Mouse (Mus musculus) MEL (cell line): ENCODE measurements around the gene Nat14. TPM values are rescaled to one million over a fixed set of nuclear protein-coding genes. Genes with fewer than 3 reads are reported as not detected.

ENCODE experiments used
- DNase-seq: peaks from one replicate; pipeline ENCODE4 v3.0.0; 2011; ENCODE audit warnings: low read depth, low spot score
- H3K27ac ChIP-seq: 2 replicates; pipeline ENCODE4 v1.5.1; 2012; ENCODE audit warnings: low read depth, mild to moderate bottlenecking, control low read depth, low read length, moderate library complexity; ENCODE audit not compliant: control insufficient read depth
- H3K27me3 ChIP-seq, 2 experiments: fragments of 150-350 bp in 1 of 2; sonication (generic) in 1 of 2; 2 replicates each; pipeline ENCODE4 v1.6.1; 2012; ENCODE audit warnings: low read length in 2 of 2, mild to moderate bottlenecking in 2 of 2, improper control_type of control experiment in 1 of 2, moderate library complexity in 1 of 2; ENCODE audit not compliant: insufficient read depth in 2 of 2, control insufficient read depth in 1 of 2
- H3K36me3 ChIP-seq, 2 experiments: 2 replicates each; pipeline ENCODE4 v1.6.1; 2012 to 2014; ENCODE audit warnings: low read length in 2 of 2, improper control_type of control experiment in 1 of 2, inconsistent platforms in 1 of 2, mild to moderate bottlenecking in 1 of 2; ENCODE audit not compliant: insufficient read depth in 2 of 2, control insufficient read depth in 1 of 2
- H3K4me1 ChIP-seq, 2 experiments: fragments of 150-350 bp in 1 of 2; sonication (generic) in 1 of 2; 2 replicates each; pipeline ENCODE4 v1.6.1; 2012; ENCODE audit warnings: low read length in 2 of 2, improper control_type of control experiment in 1 of 2, mild to moderate bottlenecking in 1 of 2; ENCODE audit not compliant: insufficient read depth in 2 of 2, control insufficient read depth in 1 of 2
- H3K4me3 ChIP-seq, 2 experiments: fragments of 150-350 bp in 1 of 2; sonication (generic) in 1 of 2; 2 replicates each; pipeline ENCODE4 v1.5.1; 2012; ENCODE audit warnings: low read depth in 2 of 2, low read length in 2 of 2, mild to moderate bottlenecking in 2 of 2, moderate library complexity in 2 of 2, control low read depth in 1 of 2, improper control_type of control experiment in 1 of 2; ENCODE audit not compliant: control insufficient read depth in 1 of 2, insufficient read depth in 1 of 2
- H3K79me2 ChIP-seq: 2 replicates; pipeline ENCODE4 v1.6.1; 2012; ENCODE audit warnings: mild to moderate bottlenecking, low read length, moderate library complexity; ENCODE audit not compliant: control insufficient read depth, poor library complexity, insufficient read depth
- H3K9ac ChIP-seq: 2 replicates; pipeline ENCODE4 v1.6.1; 2012; ENCODE audit warnings: low read depth, mild to moderate bottlenecking, control low read depth, low read length, moderate library complexity; ENCODE audit not compliant: control insufficient read depth, poor library complexity, severe bottlenecking
- H3K9me3 ChIP-seq: fragments of 150-350 bp; sonication (generic); replicated peaks from 2 replicates; pipeline ENCODE4 v1.6.1; 2012; ENCODE audit warnings: mild to moderate bottlenecking, low read length, improper control_type of control experiment, moderate library complexity; ENCODE audit not compliant: insufficient read depth
- CHD1 ChIP-seq: IDR thresholded peaks from 2 replicates; pipeline ENCODE4 v1.6.1; 2012; ENCODE audit warnings: low read depth, mild to moderate bottlenecking, inconsistent platforms, low read length, improper control_type of control experiment
- CHD2 ChIP-seq: IDR thresholded peaks from 2 replicates; pipeline ENCODE4 v1.6.1; 2011; ENCODE audit warnings: low read length, improper control_type of control experiment
- CTCF ChIP-seq, 3 experiments: IDR thresholded peaks in 2 of 3; conservative IDR thresholded peaks in 1 of 3; 2 replicates each; pipeline ENCODE4 v1.5.1; 2011 to 2012; ENCODE audit warnings: low read length in 3 of 3, low read depth in 2 of 3, mild to moderate bottlenecking in 2 of 3, improper control_type of control experiment in 1 of 3, inconsistent platforms in 1 of 3, mixed read lengths in 1 of 3, moderate library complexity in 1 of 3; ENCODE audit not compliant: control insufficient read depth in 1 of 3, insufficient read depth in 1 of 3, poor library complexity in 1 of 3, severe bottlenecking in 1 of 3
- ELF1 ChIP-seq: IDR thresholded peaks from 2 replicates; pipeline ENCODE4 v1.6.1; 2014; ENCODE audit warnings: low read depth, mild to moderate bottlenecking, inconsistent platforms, low read length, improper control_type of control experiment, moderate library complexity
- EP300 ChIP-seq, 2 experiments: IDR thresholded peaks; 2 replicates each; pipeline ENCODE4 v1.6.1; 2011; ENCODE audit warnings: improper control_type of control experiment in 2 of 2, low read length in 2 of 2, low read depth in 1 of 2, mild to moderate bottlenecking in 1 of 2
- ETS1 ChIP-seq: IDR thresholded peaks from 2 replicates; pipeline ENCODE4 v1.6.1; 2012; ENCODE audit warnings: low read depth, mild to moderate bottlenecking, inconsistent platforms, low read length, improper control_type of control experiment, moderate library complexity
- GABPA ChIP-seq: IDR thresholded peaks from 2 replicates; pipeline ENCODE4 v1.6.1; 2012; ENCODE audit warnings: low read depth, mild to moderate bottlenecking, inconsistent platforms, low read length, improper control_type of control experiment, moderate library complexity
- GATA1 ChIP-seq: IDR thresholded peaks from 2 replicates; pipeline ENCODE4 v1.6.1; 2011; ENCODE audit warnings: low read depth, low read length, improper control_type of control experiment
- HCFC1 ChIP-seq: IDR thresholded peaks from 2 replicates; pipeline ENCODE4 v1.6.1; 2012; ENCODE audit warnings: low read depth, mild to moderate bottlenecking, inconsistent platforms, low read length, improper control_type of control experiment, moderate library complexity
- JUND ChIP-seq: IDR thresholded peaks from 2 replicates; pipeline ENCODE4 v1.6.1; 2011; ENCODE audit warnings: low read depth, mild to moderate bottlenecking, improper control_type of control experiment, low read length
- KAT2A ChIP-seq: conservative IDR thresholded peaks from 2 replicates; pipeline ENCODE4 v1.6.1; 2012; ENCODE audit warnings: low read depth, low read length, improper control_type of control experiment, inconsistent platforms
- MAFK ChIP-seq: IDR thresholded peaks from 2 replicates; pipeline ENCODE4 v1.6.1; 2011; ENCODE audit warnings: low read depth, mild to moderate bottlenecking, low read length, improper control_type of control experiment, borderline replicate concordance
- MAX ChIP-seq: IDR thresholded peaks from 2 replicates; pipeline ENCODE4 v1.6.1; 2011; ENCODE audit warnings: low read length, improper control_type of control experiment
- MAZ ChIP-seq: IDR thresholded peaks from 2 replicates; pipeline ENCODE4 v1.6.1; 2012; ENCODE audit warnings: low read depth, mild to moderate bottlenecking, inconsistent platforms, low read length, improper control_type of control experiment
- MEF2A ChIP-seq: IDR thresholded peaks from 2 replicates; pipeline ENCODE4 v1.6.1; 2014; ENCODE audit warnings: low read depth, mild to moderate bottlenecking, inconsistent platforms, low read length, improper control_type of control experiment; ENCODE audit not compliant: poor library complexity, insufficient replicate concordance, severe bottlenecking; ENCODE audit errors: extremely low read depth
- MXI1 ChIP-seq: IDR thresholded peaks from 2 replicates; pipeline ENCODE4 v1.6.1; 2011; ENCODE audit warnings: mild to moderate bottlenecking, low read depth, low read length, improper control_type of control experiment
- MYB ChIP-seq: IDR thresholded peaks from 2 replicates; pipeline ENCODE4 v1.6.1; 2011; ENCODE audit warnings: mild to moderate bottlenecking, low read depth, low read length, improper control_type of control experiment
- MYC ChIP-seq: IDR thresholded peaks from 2 replicates; pipeline ENCODE4 v1.6.1; 2011; ENCODE audit warnings: low read depth, mild to moderate bottlenecking, low read length, improper control_type of control experiment, moderate library complexity
- NELFE ChIP-seq: IDR thresholded peaks from 2 replicates; pipeline ENCODE4 v1.6.1; 2011; ENCODE audit warnings: low read depth, low read length, improper control_type of control experiment
- NRF1 ChIP-seq: IDR thresholded peaks from 2 replicates; pipeline ENCODE4 v1.6.1; 2014; ENCODE audit warnings: low read depth, mild to moderate bottlenecking, inconsistent platforms, low read length, improper control_type of control experiment, moderate library complexity; ENCODE audit not compliant: poor library complexity, insufficient read depth, severe bottlenecking
- POLR2A ChIP-seq, 2 experiments: IDR thresholded peaks; 2 replicates each; pipeline ENCODE4 v1.6.1; 2011 to 2012; ENCODE audit warnings: low read length in 2 of 2, mild to moderate bottlenecking in 2 of 2, control low read depth in 1 of 2, improper control_type of control experiment in 1 of 2, low read depth in 1 of 2, moderate library complexity in 1 of 2; ENCODE audit not compliant: control insufficient read depth in 1 of 2, insufficient read depth in 1 of 2, poor library complexity in 1 of 2
- POLR2AphosphoS2 ChIP-seq: IDR thresholded peaks from 2 replicates; pipeline ENCODE4 v1.6.1; 2011; ENCODE audit warnings: low read length, improper control_type of control experiment
- POLR2AphosphoS5 ChIP-seq: IDR thresholded peaks from 2 replicates; pipeline ENCODE4 v1.6.1; 2012; ENCODE audit warnings: low read depth, borderline replicate concordance, mild to moderate bottlenecking, inconsistent platforms, low read length, moderate library complexity, mixed read lengths
- RAD21 ChIP-seq: IDR thresholded peaks from 2 replicates; pipeline ENCODE4 v1.6.1; 2011; ENCODE audit warnings: mild to moderate bottlenecking, low read depth, low read length, improper control_type of control experiment
- RCOR1 ChIP-seq: IDR thresholded peaks from 2 replicates; pipeline ENCODE4 v1.6.1; 2012; ENCODE audit warnings: low read depth, mild to moderate bottlenecking, inconsistent platforms, low read length, improper control_type of control experiment
- SIN3A ChIP-seq: IDR thresholded peaks from 2 replicates; pipeline ENCODE4 v1.6.1; 2012; ENCODE audit warnings: low read length, improper control_type of control experiment, inconsistent platforms
- SMC3 ChIP-seq: IDR thresholded peaks from 2 replicates; pipeline ENCODE4 v1.6.1; 2011; ENCODE audit warnings: low read depth, low read length, improper control_type of control experiment
- TAL1 ChIP-seq: IDR thresholded peaks from 2 replicates; pipeline ENCODE4 v1.6.1; 2012; ENCODE audit warnings: mild to moderate bottlenecking, inconsistent platforms, low read length, moderate library complexity, mixed read lengths
- TBP ChIP-seq: IDR thresholded peaks from 2 replicates; pipeline ENCODE4 v1.8.0; 2011; ENCODE audit warnings: low read depth, low read length, improper control_type of control experiment
- UBTF ChIP-seq: IDR thresholded peaks from 2 replicates; pipeline ENCODE4 v1.6.1; 2012; ENCODE audit warnings: low read depth, mild to moderate bottlenecking, inconsistent platforms, low read length, improper control_type of control experiment, moderate library complexity, borderline replicate concordance; ENCODE audit not compliant: insufficient read depth
- USF2 ChIP-seq, 2 experiments: IDR thresholded peaks; 2 replicates each; pipeline ENCODE4 v1.6.1; 2011 to 2012; ENCODE audit warnings: improper control_type of control experiment in 2 of 2, low read length in 2 of 2, borderline replicate concordance in 1 of 2, inconsistent platforms in 1 of 2, low read depth in 1 of 2, mild to moderate bottlenecking in 1 of 2; ENCODE audit not compliant: insufficient read depth in 1 of 2
- ZC3H11A ChIP-seq: IDR thresholded peaks from 2 replicates; pipeline ENCODE4 v1.6.1; 2012; ENCODE audit warnings: low read depth, mild to moderate bottlenecking, inconsistent platforms, low read length, improper control_type of control experiment
- ZKSCAN1 ChIP-seq: IDR thresholded peaks from 2 replicates; pipeline ENCODE4 v1.6.1; 2012; ENCODE audit warnings: low read depth, mild to moderate bottlenecking, inconsistent platforms, low read length, improper control_type of control experiment, moderate library complexity
- ZMIZ1 ChIP-seq: IDR thresholded peaks from 2 replicates; pipeline ENCODE4 v1.6.1; 2012; ENCODE audit warnings: low read depth, mild to moderate bottlenecking, inconsistent platforms, low read length, improper control_type of control experiment, moderate library complexity
- ZNF384 ChIP-seq: IDR thresholded peaks from 2 replicates; pipeline ENCODE4 v1.6.1; 2012; ENCODE audit warnings: low read depth, mild to moderate bottlenecking, inconsistent platforms, low read length, improper control_type of control experiment
- polyA plus RNA-seq, 2 experiments: library from polyadenylated mRNA; stranded (reverse) in 1 of 2; unstranded in 1 of 2; fragments of >175 nt in 1 of 2; fragments of >200 nt in 1 of 2; gene quantifications; 2 replicates each; pipeline versions ENCODE4 v1.2.1 to v1.2.4; 2012; ENCODE audit warnings: low replicate concordance in 2 of 2, low read depth in 1 of 2; ENCODE audit not compliant: insufficient read length in 2 of 2, insufficient read depth in 1 of 2, missing spikeins in 1 of 2
- total RNA-seq: library from RNA; depleted of rRNA; stranded (reverse); fragments of 300-350 nt; gene quantifications from 2 replicates; pipeline ENCODE4 v1.2.3, GENCODE M21; 2012

Nat14 gene
- total and polyA plus RNA-seq, 3 experiments, result 0.81 to 1.9 TPM; not detected in 1

- no peak for TF ChIP-seq EP300 (IDR thresholded peaks at IDR 0.05; ENCODE audit: low read depth in 1 of 2, low read length in 2 of 2)
- no peak for TF ChIP-seq ZNF384
- no peak for TF ChIP-seq ETS1
Observed at GRCm38 (mm10) chr7:4942673-4943072, 20.8 kb downstream of the Nat14 start (continued).

GRCm38 (mm10) chr7:4943223-4943815 is 21.5 kb downstream of the Nat14 start:
- H3K4me1 ChIP-seq, result no peaks in the 10 kb centered on the region
- TF ChIP-seq MYC (no peak), CHD1 (no peak), NRF1 (no peak), MYB (no peak), RAD21 (peak; percentile 87), MAZ (peak; percentile 89), POLR2A (IDR thresholded peaks at IDR 0.05; ENCODE audit: control insufficient read depth in 1 of 2, insufficient read depth in 1 of 2, low read depth in 1 of 2, low read length in 2 of 2, poor library complexity in 1 of 2) (no peak), JUND (no peak), MAFK (no peak), MXI1 (no peak), ZKSCAN1 (no peak), MEF2A (no peak), ZC3H11A (peak; percentile 87), KAT2A (no peak), MAX (no peak), CTCF (IDR thresholded peaks at IDR 0.05 in 2 of 3, conservative IDR thresholded peaks at IDR 0.05 in 1 of 3; ENCODE audit: control insufficient read depth in 1 of 3, insufficient read depth in 1 of 3, low read depth in 2 of 3, low read length in 3 of 3, poor library complexity in 1 of 3, severe bottlenecking in 1 of 3) (peak; percentile 86 to 99 (median 95)), NELFE (no peak), EP300 (IDR thresholded peaks at IDR 0.05; ENCODE audit: low read depth in 1 of 2, low read length in 2 of 2) (no peak), TBP (no peak), POLR2AphosphoS2 (no peak), UBTF (no peak), GABPA (no peak), SIN3A (peak; percentile 60; the same call in 1 of the 2 replicates), TAL1 (no peak), HCFC1 (0 out of 2 replicates have a peak, but pooled peaks have one; percentile 44), CHD2 (peak; percentile 96), POLR2AphosphoS5 (no peak), USF2 (IDR thresholded peaks at IDR 0.05; ENCODE audit: borderline replicate concordance in 1 of 2, insufficient read depth in 1 of 2, low read depth in 1 of 2, low read length in 2 of 2) (no peak), ZNF384 (no peak), ELF1 (no peak), ZMIZ1 (no peak), RCOR1 (no peak), ETS1 (no peak), GATA1 (no peak; the same call in 1 of the 2 replicates), SMC3 (peak; percentile 100)

More at GRCm38 (mm10) chr7:4943223-4943815, 21.5 kb downstream of the Nat14 start:
- Histone ChIP-seq H3K27me3 (no peaks in the 10 kb centered on the region), H3K27ac (no peak overlapping the region), H3K9me3 (no peaks in the 10 kb centered on the region), H3K9ac (peak overlapping the region; percentile 33), H3K79me2 (no peaks in the 10 kb centered on the region), H3K4me3 (peak overlapping the region; percentile 35 to 56), H3K36me3 (no peaks in the 10 kb centered on the region)
- peak; percentile 93 for DNase-seq
